Mouse (Mus musculus): ENCODE results near the gene Mlph. TPM values are rescaled to one million over a fixed set of nuclear protein-coding genes. Genes with fewer than 3 reads are reported as not detected.

Mlph gene
- total and polyA plus RNA-seq, 3 experiments = not detected

DNA sequence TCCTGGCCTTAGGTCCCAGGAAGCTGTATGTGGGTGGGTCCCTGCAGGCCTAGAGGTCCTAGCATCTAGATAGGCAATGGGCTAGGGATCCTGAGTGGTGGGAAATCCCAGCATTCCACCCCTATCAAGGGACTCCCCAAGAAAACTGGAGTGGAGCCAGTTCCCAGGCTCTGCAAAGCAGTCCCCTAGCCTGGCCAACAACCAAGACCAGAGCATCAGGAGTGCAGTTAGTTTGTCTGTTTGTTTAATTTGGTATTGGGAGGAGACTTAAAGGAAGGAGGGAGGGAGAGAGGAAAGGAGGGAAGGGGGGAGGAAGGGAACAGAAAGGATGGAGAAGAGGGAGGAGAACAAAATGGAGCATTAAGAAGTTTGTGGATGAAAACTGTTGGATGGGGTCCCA lies 5.7 kb upstream of the Mlph start:
- H3K9ac ChIP-seq (ENCODE audit: control insufficient read depth, low read depth, low read length, poor library complexity, severe bottlenecking) = no peak overlapping the region
- H3K27me3 ChIP-seq (ENCODE audit: control insufficient read depth in 1 of 2, insufficient read depth in 2 of 2, low read length in 2 of 2) = no peaks in the 10 kb centered on the region
- no peaks in the 10 kb centered on the region for H3K9me3 ChIP-seq (replicated peaks; ENCODE audit: insufficient read depth, low read length)
- no peak for TF ChIP-seq ZC3H11A (IDR thresholded peaks at IDR 0.05; ENCODE audit: low read depth, low read length)
- TF ChIP-seq JUND (IDR thresholded peaks at IDR 0.05; ENCODE audit: low read depth, low read length) = no peak
- no peak for TF ChIP-seq POLR2A (IDR thresholded peaks at IDR 0.05; ENCODE audit: control insufficient read depth in 1 of 2, insufficient read depth in 1 of 2, low read depth in 1 of 2, low read length in 2 of 2, poor library complexity in 1 of 2)
- TF ChIP-seq TAL1 (IDR thresholded peaks at IDR 0.05; ENCODE audit: low read length) = no peak
- no peak for TF ChIP-seq TBP (IDR thresholded peaks at IDR 0.05; ENCODE audit: low read depth, low read length)
- no peak for TF ChIP-seq MAX (IDR thresholded peaks at IDR 0.05; ENCODE audit: low read length)
- no peak for TF ChIP-seq TCF12 (IDR thresholded peaks at IDR 0.05; ENCODE audit: low read depth, low read length)
- TF ChIP-seq POLR2AphosphoS5 (IDR thresholded peaks at IDR 0.05; ENCODE audit: borderline replicate concordance, low read depth, low read length) = no peak
- TF ChIP-seq NRF1 (IDR thresholded peaks at IDR 0.05; ENCODE audit: insufficient read depth, low read depth, low read length, poor library complexity, severe bottlenecking) = no peak
- no peak for TF ChIP-seq ZMIZ1 (IDR thresholded peaks at IDR 0.05; ENCODE audit: low read depth, low read length)
- no peak for TF ChIP-seq MYC (IDR thresholded peaks at IDR 0.05; ENCODE audit: low read depth, low read length)
- no peak for TF ChIP-seq RCOR1 (IDR thresholded peaks at IDR 0.05; ENCODE audit: low read depth, low read length)
- no peak for TF ChIP-seq RAD21 (IDR thresholded peaks at IDR 0.05; ENCODE audit: low read depth, low read length)
- TF ChIP-seq ZNF384 (IDR thresholded peaks at IDR 0.05; ENCODE audit: low read depth, low read length) = no peak
- TF ChIP-seq CTCF (IDR thresholded peaks at IDR 0.05 in 2 of 3, conservative IDR thresholded peaks at IDR 0.05 in 1 of 3; ENCODE audit: control insufficient read depth in 1 of 3, insufficient read depth in 1 of 3, low read depth in 2 of 3, low read length in 3 of 3, poor library complexity in 1 of 3, severe bottlenecking in 1 of 3) = no peak
- no peak for DNase-seq (ENCODE audit: low read depth, low spot score)
- H3K4me3 ChIP-seq (ENCODE audit: control insufficient read depth in 1 of 2, insufficient read depth in 1 of 2, low read depth in 2 of 2, low read length in 2 of 2) = no peak overlapping the region
- no peaks in the 10 kb centered on the region for H3K36me3 ChIP-seq (ENCODE audit: control insufficient read depth in 1 of 2, insufficient read depth in 2 of 2, low read length in 2 of 2)
- no peaks in the 10 kb centered on the region for H3K4me1 ChIP-seq (ENCODE audit: control insufficient read depth in 1 of 2, insufficient read depth in 2 of 2, low read length in 2 of 2)
- no peak overlapping the region for H3K27ac ChIP-seq (ENCODE audit: control insufficient read depth, low read depth, low read length)
- no peaks in the 10 kb centered on the region for H3K79me2 ChIP-seq (ENCODE audit: control insufficient read depth, insufficient read depth, low read length, poor library complexity)

DNA sequence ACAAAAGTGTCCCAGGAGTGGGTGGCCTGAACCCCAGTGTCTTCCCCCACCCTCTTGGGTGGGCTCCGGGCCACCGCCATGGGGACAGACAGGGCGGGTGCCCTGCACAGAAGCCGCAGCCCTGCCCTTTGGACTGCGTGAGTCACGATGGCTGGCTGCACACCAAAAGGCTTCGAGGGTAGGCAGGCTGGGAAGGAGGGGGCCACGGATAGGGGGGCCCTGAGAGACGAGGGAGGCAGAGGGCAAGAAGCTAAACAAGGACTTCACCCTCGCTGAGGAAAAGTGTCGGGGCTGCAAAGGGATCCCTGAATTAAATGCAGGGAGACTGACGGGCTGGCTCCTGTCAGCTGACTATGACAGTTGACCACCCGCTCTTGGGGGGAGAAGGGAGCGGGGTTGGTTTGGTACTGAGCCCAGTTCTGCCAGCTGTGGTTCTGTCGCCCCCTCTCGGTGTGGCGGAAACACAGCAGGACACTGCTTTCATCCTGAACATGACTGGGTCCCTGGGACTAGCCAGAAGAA lies 5.2 kb upstream of the Mlph start:
- Histone ChIP-seq H3K4me3 (ENCODE audit: control insufficient read depth in 1 of 2, insufficient read depth in 1 of 2, low read depth in 2 of 2, low read length in 2 of 2) (no peak overlapping the region), H3K27ac (ENCODE audit: control insufficient read depth, low read depth, low read length) (no peak overlapping the region), H3K9me3 (replicated peaks; ENCODE audit: insufficient read depth, low read length) (no peaks in the 10 kb centered on the region), H3K27me3 (ENCODE audit: control insufficient read depth in 1 of 2, insufficient read depth in 2 of 2, low read length in 2 of 2) (no peaks in the 10 kb centered on the region), H3K79me2 (ENCODE audit: control insufficient read depth, insufficient read depth, low read length, poor library complexity) (no peaks in the 10 kb centered on the region), H3K36me3 (ENCODE audit: control insufficient read depth in 1 of 2, insufficient read depth in 2 of 2, low read length in 2 of 2) (no peaks in the 10 kb centered on the region), H3K4me1 (ENCODE audit: control insufficient read depth in 1 of 2, insufficient read depth in 2 of 2, low read length in 2 of 2) (no peaks in the 10 kb centered on the region), H3K9ac (ENCODE audit: control insufficient read depth, low read depth, low read length, poor library complexity, severe bottlenecking) (no peak overlapping the region)
- DNase-seq (ENCODE audit: low read depth, low spot score) = no peak
- TF ChIP-seq TCF12 (IDR thresholded peaks at IDR 0.05; ENCODE audit: low read depth, low read length) (no peak), KAT2A (conservative IDR thresholded peaks at IDR 0.05; ENCODE audit: low read depth, low read length) (no peak), MYC (IDR thresholded peaks at IDR 0.05; ENCODE audit: low read depth, low read length) (no peak), ETS1 (IDR thresholded peaks at IDR 0.05; ENCODE audit: low read depth, low read length) (no peak)

Measured in MEL (cell line).